Mouse (Mus musculus): Measurements from ENCODE around the gene Slc6a8. TPM values are rescaled to one million over a fixed set of nuclear protein-coding genes. Genes with fewer than 3 reads are reported as not detected.

Gene Slc6a8
- 111 and 134 TPM in 2 replicates for polyA plus RNA-seq (2012; rRNA removed)

DNA sequence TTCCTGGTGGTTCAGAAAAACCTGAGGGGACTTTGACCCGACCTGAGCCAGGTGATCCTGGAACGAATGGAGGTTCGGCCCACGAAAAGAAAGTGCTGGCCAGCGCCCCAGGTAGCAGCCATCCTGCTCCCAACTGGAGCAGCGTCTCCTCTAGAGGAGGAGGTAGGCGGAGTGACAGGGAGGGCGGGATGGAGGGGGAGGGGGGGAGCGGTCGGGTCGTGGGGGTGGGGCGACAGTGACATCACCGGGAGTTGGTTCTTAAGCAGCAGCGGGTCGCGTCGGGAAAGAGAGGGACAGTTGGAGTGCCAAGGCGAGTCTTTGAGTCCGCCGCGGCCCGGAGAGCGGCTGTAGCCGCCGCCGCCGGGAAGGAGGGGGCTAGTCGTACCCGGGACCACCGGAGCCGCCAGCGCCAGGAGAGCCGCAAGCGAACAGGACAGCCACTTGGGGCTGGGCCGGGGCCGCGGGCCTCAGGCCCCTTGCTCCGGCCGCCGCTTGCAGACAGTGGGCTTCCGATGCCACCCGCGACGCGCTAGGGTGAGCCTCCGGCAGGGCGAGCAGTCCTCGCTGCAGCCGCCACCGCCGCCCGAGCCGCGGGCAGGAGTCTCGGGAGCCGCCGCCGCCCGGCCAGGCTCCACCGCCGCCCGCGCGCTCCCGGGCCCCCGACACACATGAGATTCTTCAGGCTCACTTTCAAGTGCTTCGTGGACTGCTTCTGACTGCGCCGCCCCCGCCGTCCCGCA, at the start of gene Slc6a8:
Gene Slc6a8 (plus strand): TSS at position 272 of the 740 bp plus-strand sequence.
- Histone ChIP-seq H3K4me1 (ENCODE audit: control insufficient read depth, insufficient read depth, low read length) (peaks cover 2% of the 10 kb centered on the region; the same call in 1 of the 2 replicates), H3K4me3 (ENCODE audit: insufficient read depth, low read length) (peak within 1 kb of the TSS; percentile 87), H3K27ac (ENCODE audit: insufficient read depth, low read length) (peak within 1 kb of the TSS; percentile 90)
- TF ChIP-seq POLR2A (IDR thresholded peaks at IDR 0.05; ENCODE audit: extremely low read depth, insufficient read depth, low read length) (no peak), CTCF (IDR thresholded peaks at IDR 0.05; ENCODE audit: extremely low read depth, insufficient read depth, low read length) (no peak)

DNA sequence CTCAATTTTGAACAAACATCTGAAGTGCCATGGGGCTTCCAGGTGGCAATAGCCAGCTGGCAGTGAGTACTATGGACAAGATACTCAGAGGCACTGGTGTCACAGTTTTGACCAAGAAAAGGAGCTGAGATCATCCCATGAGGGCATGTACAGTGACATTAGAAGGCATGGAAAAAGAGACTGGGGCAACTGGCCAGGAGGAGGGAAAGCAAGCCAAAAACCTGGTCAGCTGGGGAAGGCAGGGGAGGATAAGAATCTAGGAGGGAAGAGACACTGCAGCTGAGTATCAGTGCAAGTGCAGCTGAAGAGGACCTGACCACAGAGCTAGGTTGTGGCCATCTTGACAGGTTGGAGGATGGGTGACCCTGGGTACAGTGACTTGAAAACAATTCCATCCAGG, 46.0 kb upstream of the Slc6a8 start:
- no peaks in the 10 kb centered on the region for H3K4me1 ChIP-seq (ENCODE audit: control insufficient read depth, insufficient read depth, low read length)
- no peak overlapping the region for H3K4me3 ChIP-seq (ENCODE audit: insufficient read depth, low read length)
- TF ChIP-seq POLR2A (IDR thresholded peaks at IDR 0.05; ENCODE audit: extremely low read depth, insufficient read depth, low read length) (no peak), CTCF (IDR thresholded peaks at IDR 0.05; ENCODE audit: extremely low read depth, insufficient read depth, low read length) (no peak)
- no peak overlapping the region for H3K27ac ChIP-seq (ENCODE audit: insufficient read depth, low read length)

DNA sequence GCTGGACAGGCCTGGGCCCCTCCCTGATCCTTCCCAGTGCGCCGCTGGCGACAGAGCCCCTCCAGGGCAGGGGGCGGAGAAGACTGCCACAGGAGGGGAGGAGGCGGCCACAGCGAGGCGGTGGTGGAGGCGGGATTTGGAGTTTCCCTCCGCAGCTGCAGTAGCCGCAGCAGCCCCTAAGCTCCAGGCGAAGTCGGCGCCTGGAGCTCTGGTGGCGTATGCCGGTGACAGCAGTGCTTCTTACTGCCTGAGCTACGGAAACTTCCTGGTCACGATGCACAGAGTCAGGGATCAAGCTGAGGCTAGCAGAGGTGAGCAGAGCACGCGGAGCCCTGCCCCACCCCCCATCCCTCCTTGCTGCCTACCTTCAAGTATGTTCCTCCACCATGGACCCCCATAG, 37.5 kb upstream of the Slc6a8 start:
- Histone ChIP-seq H3K27ac (ENCODE audit: insufficient read depth, low read length) (no peak overlapping the region), H3K4me1 (ENCODE audit: control insufficient read depth, insufficient read depth, low read length) (no peaks in the 10 kb centered on the region; the same call in 1 of the 2 replicates), H3K4me3 (ENCODE audit: insufficient read depth, low read length) (no peak overlapping the region)
- TF ChIP-seq CTCF (IDR thresholded peaks at IDR 0.05; ENCODE audit: extremely low read depth, insufficient read depth, low read length) (no peak), POLR2A (IDR thresholded peaks at IDR 0.05; ENCODE audit: extremely low read depth, insufficient read depth, low read length) (no peak)

DNA sequence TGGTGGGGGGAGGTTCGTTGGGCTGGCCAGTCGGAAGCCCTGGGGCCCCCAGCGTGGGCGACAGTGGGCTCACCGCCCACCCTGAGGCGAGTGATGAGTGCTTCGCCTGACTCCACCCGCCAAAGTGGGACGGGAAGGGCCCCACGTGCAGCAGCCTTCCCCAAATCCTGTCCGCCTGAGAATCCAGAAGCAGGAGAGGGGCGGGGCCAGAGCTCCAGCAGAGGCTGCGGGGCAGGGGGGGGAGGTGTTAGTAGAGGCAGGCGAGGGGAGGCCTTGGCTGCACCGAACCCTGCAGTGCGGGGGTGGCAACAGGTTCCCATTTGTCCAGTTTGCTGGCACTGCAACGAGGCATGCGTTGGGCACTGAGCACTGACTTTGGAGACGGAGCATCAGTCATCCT, 35.5 kb upstream of the Slc6a8 start:
- no peak overlapping the region for H3K27ac ChIP-seq (ENCODE audit: insufficient read depth, low read length)
- H3K4me3 ChIP-seq (ENCODE audit: insufficient read depth, low read length) = peak overlapping the region; percentile 5; the same call in 1 of the 2 replicates
- no peaks in the 10 kb centered on the region; the same call in 1 of the 2 replicates for H3K4me1 ChIP-seq (ENCODE audit: control insufficient read depth, insufficient read depth, low read length)
- no peak for TF ChIP-seq POLR2A (IDR thresholded peaks at IDR 0.05; ENCODE audit: extremely low read depth, insufficient read depth, low read length)
- TF ChIP-seq CTCF (IDR thresholded peaks at IDR 0.05; ENCODE audit: extremely low read depth, insufficient read depth, low read length) = no peak

DNA sequence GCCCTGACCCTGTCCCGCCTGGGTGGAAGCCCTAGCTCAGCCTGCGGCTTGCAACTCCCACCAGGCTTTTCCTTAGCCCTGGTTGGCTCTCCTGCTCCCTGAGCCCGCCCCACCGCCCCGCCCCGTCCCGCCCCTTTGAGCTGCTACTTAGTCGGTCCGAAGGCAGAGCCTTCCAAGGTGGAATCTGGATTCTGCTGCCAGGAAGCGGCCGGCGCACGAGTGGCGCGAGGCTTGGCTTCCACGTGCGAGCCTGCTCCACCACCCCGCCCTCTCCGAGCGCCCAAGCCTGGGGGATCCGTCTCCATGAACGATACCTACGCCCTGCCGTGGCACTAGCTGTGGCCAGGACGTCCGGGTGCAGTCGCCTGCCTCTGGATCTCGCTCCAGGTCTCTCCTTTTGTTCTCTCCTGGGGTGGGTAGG, 33.7 kb upstream of the Slc6a8 start, which contains the start of gene Dusp9:
Gene Dusp9 (plus strand): TSS at position 165 of the 421 bp plus-strand sequence.
- Histone ChIP-seq H3K4me3 (ENCODE audit: insufficient read depth, low read length) (peak within 1 kb of the TSS; percentile 1; the same call in 1 of the 2 replicates), H3K27ac (ENCODE audit: insufficient read depth, low read length) (no peak within 1 kb of the TSS)
- TF ChIP-seq POLR2A (IDR thresholded peaks at IDR 0.05; ENCODE audit: extremely low read depth, insufficient read depth, low read length) (no peak), CTCF (IDR thresholded peaks at IDR 0.05; ENCODE audit: extremely low read depth, insufficient read depth, low read length) (no peak)

DNA sequence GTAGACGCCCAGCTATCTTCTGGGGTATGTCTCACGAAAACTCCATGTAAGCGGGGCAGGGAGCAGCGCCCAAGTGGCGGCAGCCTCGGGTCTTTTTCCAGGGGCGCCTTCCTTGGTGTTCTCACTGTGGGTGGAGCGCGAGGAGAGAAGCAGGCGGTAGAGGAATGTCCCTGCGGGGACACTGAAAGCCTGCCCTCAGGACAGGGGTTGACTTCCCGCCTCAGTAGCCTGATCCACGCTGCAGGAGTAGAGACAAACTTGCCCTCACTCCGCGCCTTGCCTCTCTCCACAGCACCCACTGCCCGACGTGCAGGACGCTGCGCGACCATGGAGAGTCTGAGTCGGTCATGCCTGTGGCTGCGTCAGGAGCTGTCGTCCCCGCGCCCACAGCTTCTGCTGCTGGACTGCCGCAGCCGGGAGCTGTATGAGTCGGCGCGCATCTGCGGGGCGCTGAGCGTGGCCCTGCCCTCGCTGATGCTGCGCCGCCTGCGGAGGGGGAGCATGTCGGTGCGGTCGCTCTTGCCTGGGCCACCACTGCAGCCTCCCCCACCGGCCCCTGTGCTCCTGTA, 33.0 kb upstream of the Slc6a8 start:
- Histone ChIP-seq H3K4me1 (ENCODE audit: control insufficient read depth, insufficient read depth, low read length) (no peaks in the 10 kb centered on the region; the same call in 1 of the 2 replicates), H3K27ac (ENCODE audit: insufficient read depth, low read length) (no peak overlapping the region), H3K4me3 (ENCODE audit: insufficient read depth, low read length) (peak overlapping the region; percentile 1; the same call in 1 of the 2 replicates)
- TF ChIP-seq CTCF (IDR thresholded peaks at IDR 0.05; ENCODE audit: extremely low read depth, insufficient read depth, low read length) (no peak), POLR2A (IDR thresholded peaks at IDR 0.05; ENCODE audit: extremely low read depth, insufficient read depth, low read length) (no peak)

More for the DNA sequence above, 33.7 kb upstream of the Slc6a8 start, which contains the start of gene Dusp9:
- no peaks in the 10 kb centered on the region; the same call in 1 of the 2 replicates for H3K4me1 ChIP-seq (ENCODE audit: control insufficient read depth, insufficient read depth, low read length)

DNA sequence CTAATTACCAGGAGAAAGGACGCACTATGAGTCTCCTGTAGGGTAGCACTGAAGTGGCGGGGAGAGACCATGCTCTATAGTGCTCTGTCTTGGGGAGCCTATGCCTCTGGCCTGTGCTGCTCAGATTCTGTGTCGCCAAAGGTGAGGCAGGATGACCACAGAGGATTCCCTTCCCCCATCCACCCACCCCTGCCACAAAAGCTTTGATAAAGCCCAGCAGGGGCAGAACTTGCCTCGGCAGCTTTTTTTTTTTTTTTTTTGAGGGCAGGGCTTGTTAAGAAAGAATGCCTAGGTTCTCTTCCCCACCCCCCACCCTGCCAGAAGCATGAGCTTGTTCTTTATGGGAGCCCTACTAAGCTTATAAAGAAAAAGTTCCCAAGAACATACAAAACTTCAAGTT, 27.8 kb upstream of the Slc6a8 start:
- H3K27ac ChIP-seq (ENCODE audit: insufficient read depth, low read length) = no peak overlapping the region
- H3K4me1 ChIP-seq (ENCODE audit: control insufficient read depth, insufficient read depth, low read length) = no peaks in the 10 kb centered on the region
- TF ChIP-seq CTCF (IDR thresholded peaks at IDR 0.05; ENCODE audit: extremely low read depth, insufficient read depth, low read length) = no peak
- TF ChIP-seq POLR2A (IDR thresholded peaks at IDR 0.05; ENCODE audit: extremely low read depth, insufficient read depth, low read length) = no peak
- no peak overlapping the region for H3K4me3 ChIP-seq (ENCODE audit: insufficient read depth, low read length)

DNA sequence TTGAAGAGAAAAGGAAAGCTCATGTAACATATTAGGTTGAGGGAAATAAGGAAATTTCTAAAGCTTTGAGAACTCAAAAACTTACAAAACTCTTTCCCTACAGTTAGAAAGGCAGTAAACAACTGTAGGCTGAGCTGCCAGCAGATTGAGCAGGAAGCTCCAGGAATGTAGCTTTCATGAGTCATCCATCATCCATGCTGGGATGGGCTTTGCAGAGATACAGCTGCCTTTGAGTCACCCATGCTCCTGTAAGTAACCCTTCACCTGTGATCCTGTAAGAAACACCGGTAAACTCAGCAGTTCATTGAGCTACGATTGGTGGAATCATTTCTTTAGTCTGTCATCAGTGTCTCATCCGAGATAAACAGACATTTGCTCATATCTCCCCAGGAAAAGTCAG, 22.1 kb upstream of the Slc6a8 start:
- no peak for TF ChIP-seq CTCF (IDR thresholded peaks at IDR 0.05; ENCODE audit: extremely low read depth, insufficient read depth, low read length)
- TF ChIP-seq POLR2A (IDR thresholded peaks at IDR 0.05; ENCODE audit: extremely low read depth, insufficient read depth, low read length) = no peak
- Histone ChIP-seq H3K4me3 (ENCODE audit: insufficient read depth, low read length) (no peak overlapping the region), H3K27ac (ENCODE audit: insufficient read depth, low read length) (no peak overlapping the region), H3K4me1 (ENCODE audit: control insufficient read depth, insufficient read depth, low read length) (no peaks in the 10 kb centered on the region)

DNA sequence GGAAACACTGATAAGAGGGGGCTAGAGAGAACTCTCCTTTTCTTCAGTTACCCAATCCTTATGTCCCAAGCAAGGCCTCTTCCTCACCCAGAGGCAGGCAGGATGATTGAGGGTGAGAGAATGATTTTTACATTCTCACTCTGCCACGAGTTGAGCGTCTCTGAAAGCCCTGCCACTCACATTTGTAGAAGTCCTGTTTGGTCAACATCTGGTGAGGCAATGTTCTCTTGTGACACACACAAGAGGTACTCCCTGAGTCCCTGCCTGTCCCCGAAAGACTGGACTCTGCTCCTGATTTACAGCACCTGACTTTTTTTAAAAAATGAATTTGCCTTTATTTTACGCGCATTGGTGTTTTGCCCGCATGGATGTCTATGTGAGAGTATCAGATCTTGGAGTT, 19.6 kb upstream of the Slc6a8 start:
- Histone ChIP-seq H3K4me1 (ENCODE audit: control insufficient read depth, insufficient read depth, low read length) (peaks cover 3% of the 10 kb centered on the region; the same call in 1 of the 2 replicates), H3K4me3 (ENCODE audit: insufficient read depth, low read length) (no peak overlapping the region), H3K27ac (ENCODE audit: insufficient read depth, low read length) (no peak overlapping the region)
- TF ChIP-seq POLR2A (IDR thresholded peaks at IDR 0.05; ENCODE audit: extremely low read depth, insufficient read depth, low read length) = no peak
- TF ChIP-seq CTCF (IDR thresholded peaks at IDR 0.05; ENCODE audit: extremely low read depth, insufficient read depth, low read length) = no peak
